ENCODE assay signal across 19 mouse cellular contexts in the genomic region with DNA sequence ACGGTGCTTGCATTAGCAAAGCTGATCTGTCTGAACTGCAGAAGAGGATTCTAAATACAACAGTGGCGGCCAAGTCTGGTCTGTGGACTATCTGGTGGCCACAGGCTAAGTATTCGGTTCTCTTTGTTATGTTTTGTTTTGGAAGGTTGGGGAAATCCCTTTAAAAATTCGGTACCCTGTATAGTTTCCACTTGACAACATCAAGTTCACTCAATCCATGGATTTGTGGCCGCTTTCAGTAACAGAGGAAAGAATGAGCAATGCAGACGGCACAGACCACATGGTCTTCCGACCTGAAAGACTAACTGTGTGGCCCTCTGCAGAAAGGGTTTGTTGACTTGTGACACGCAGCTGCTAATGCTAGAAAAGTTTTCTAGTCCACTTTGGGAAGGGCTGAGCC. TPM values are rescaled to one million over a fixed set of nuclear protein-coding genes. Genes with fewer than 3 reads are reported as not detected.
DNase-seq lines count a peak whose midpoint lies in the region; ATAC-seq and TF ChIP-seq lines count a peak whose summit lies in the region.
"Had no signal": no experiment of that assay in that cellular context is flagged by ENCODE, and none has a peak within 500 bp of the region (broad histone marks: within the 10 kb centered on the region; RNA-seq: fewer than 3 reads in every experiment).

No protein-coding gene starts in this region.

- peak overlapping the region; percentile 3; the same call in 1 of the 2 replicates for H3K27ac ChIP-seq in forebrain, embryonic 13.5 days
- no peak overlapping the region for H3K27ac ChIP-seq in forebrain, embryonic 10.5 days
- H3K27ac ChIP-seq in intestine, embryonic 16.5 days (ENCODE audit: low read length) = no peak overlapping the region
- no peak overlapping the region for H3K27ac ChIP-seq in intestine, embryonic 15.5 days
- H3K27ac ChIP-seq in stomach, postnatal 0 days (replicated peaks) = peak overlapping the region; percentile 67
- H3K27ac ChIP-seq: heart, adult 2 months; hindbrain, embryonic 15.5 days had no signal

- TF ChIP-seq CTCF in stomach, postnatal 0 days (IDR thresholded peaks at IDR 0.05; ENCODE audit: low read depth) = no peak

- 63% methylated on average over 8 of the region's 8 CpGs for WGBS in forebrain, embryonic 13.5 days
- WGBS in forebrain, embryonic 10.5 days = 85% methylated on average over 8 of the region's 8 CpGs
- WGBS in intestine, embryonic 16.5 days = 78% methylated on average over 8 of the region's 8 CpGs
- WGBS in intestine, embryonic 15.5 days = 81% methylated on average over 8 of the region's 8 CpGs
- WGBS in stomach, postnatal 0 days = 61% methylated on average over 8 of the region's 8 CpGs

- H3K9ac ChIP-seq in forebrain, embryonic 13.5 days = no peak overlapping the region
- 0 out of 2 replicates have a peak overlapping the region, but pooled peaks have one; percentile 5 for H3K9ac ChIP-seq in intestine, embryonic 16.5 days (ENCODE audit: low read depth, low read length)
- H3K9ac ChIP-seq in intestine, embryonic 15.5 days = no peak overlapping the region
- no peak overlapping the region for H3K9ac ChIP-seq in stomach, postnatal 0 days (ENCODE audit: low read length)
- H3K9ac ChIP-seq: forebrain, embryonic 15.5 days; hindbrain, embryonic 15.5 days had no signal

- H3K4me1 ChIP-seq in forebrain, embryonic 13.5 days = peaks cover 28% of the 10 kb centered on the region
- H3K4me1 ChIP-seq in forebrain, embryonic 10.5 days = peaks cover 29% of the 10 kb centered on the region
- peaks cover 44% of the 10 kb centered on the region for H3K4me1 ChIP-seq in intestine, embryonic 16.5 days (ENCODE audit: control insufficient read depth, insufficient read depth, low read length)
- peaks cover 22% of the 10 kb centered on the region for H3K4me1 ChIP-seq in intestine, embryonic 15.5 days (replicated peaks)
- H3K4me1 ChIP-seq in stomach, postnatal 0 days (replicated peaks; ENCODE audit: control insufficient read depth, insufficient read depth) = no peaks in the 10 kb centered on the region

- no peak for DNase-seq in forebrain, embryonic 10.5 days (ENCODE audit: extremely low spot score, low spot score)
- DNase-seq in induced T-regulatory cell, adult 2 months (ENCODE audit: low read depth) = peak; percentile 49
- no peak for DNase-seq in stomach, postnatal 0 days (ENCODE audit: low spot score)
- no peak for DNase-seq in spleen, adult 18-20 months
- DNase-seq in layer of hippocampus, postnatal 25 days (ENCODE audit: extremely low spot score in 1 of 2, low spot score in 1 of 2) = no peak
- DNase-seq: adrenal gland, adult 8-10 months; adrenal gland, postnatal 36 days; B cell, adult 2 months; cerebellum, adult 2 months; cerebellum, postnatal 10 days; heart, adult 2 months had no signal

- H3K27me3 ChIP-seq in forebrain, embryonic 13.5 days = no peaks in the 10 kb centered on the region
- H3K27me3 ChIP-seq in forebrain, embryonic 10.5 days (ENCODE audit: poor library complexity, severe bottlenecking) = no peaks in the 10 kb centered on the region
- H3K27me3 ChIP-seq in intestine, embryonic 16.5 days (replicated peaks; ENCODE audit: control insufficient read depth, insufficient read depth, low read length) = no peaks in the 10 kb centered on the region
- H3K27me3 ChIP-seq in intestine, embryonic 15.5 days (replicated peaks) = no peaks in the 10 kb centered on the region
- H3K27me3 ChIP-seq in stomach, postnatal 0 days (ENCODE audit: control insufficient read depth, insufficient read depth, low read length) = no peaks in the 10 kb centered on the region
- H3K27me3 ChIP-seq: forebrain, embryonic 15.5 days; hindbrain, embryonic 15.5 days had no signal

- TF ChIP-seq EP300 in stomach, postnatal 0 days (optimal IDR thresholded peaks at IDR 0.05) = no peak

- H3K9me3 ChIP-seq in forebrain, embryonic 13.5 days (replicated peaks) = no peaks in the 10 kb centered on the region
- H3K9me3 ChIP-seq in forebrain, embryonic 10.5 days = no peaks in the 10 kb centered on the region
- H3K9me3 ChIP-seq in intestine, embryonic 16.5 days (ENCODE audit: control insufficient read depth, low read length) = no peaks in the 10 kb centered on the region
- H3K9me3 ChIP-seq in intestine, embryonic 15.5 days = no peaks in the 10 kb centered on the region
- no peaks in the 10 kb centered on the region for H3K9me3 ChIP-seq in stomach, postnatal 0 days (ENCODE audit: control insufficient read depth, low read length)
- H3K9me3 ChIP-seq: embryonic facial prominence, embryonic 10.5 days; forebrain, embryonic 15.5 days; G1E; hindbrain, embryonic 15.5 days had no signal

- no peak for ATAC-seq in forebrain, embryonic 13.5 days
- ATAC-seq in intestine, embryonic 16.5 days = no peak
- ATAC-seq in intestine, embryonic 15.5 days = no peak
- no peak for ATAC-seq in stomach, postnatal 0 days (ENCODE audit: low FRiP score, low TSS enrichment)
- ATAC-seq: forebrain, embryonic 15.5 days had no signal

- no peak overlapping the region for H3K4me3 ChIP-seq in forebrain, embryonic 13.5 days
- no peak overlapping the region for H3K4me3 ChIP-seq in forebrain, embryonic 10.5 days
- H3K4me3 ChIP-seq in intestine, embryonic 16.5 days (ENCODE audit: low read length) = no peak overlapping the region
- no peak overlapping the region for H3K4me3 ChIP-seq in intestine, embryonic 15.5 days (replicated peaks)
- H3K4me3 ChIP-seq in stomach, postnatal 0 days (ENCODE audit: low read depth, low read length) = no peak overlapping the region
- H3K4me3 ChIP-seq: embryonic facial prominence, embryonic 10.5 days; forebrain, embryonic 15.5 days; heart, adult 2 months; hindbrain, embryonic 15.5 days had no signal

- no peak overlapping the region for H3K4me2 ChIP-seq in forebrain, embryonic 13.5 days
- no peak overlapping the region for H3K4me2 ChIP-seq in intestine, embryonic 16.5 days (ENCODE audit: low read depth, low read length)
- no peak overlapping the region for H3K4me2 ChIP-seq in intestine, embryonic 15.5 days (replicated peaks)
- no peak overlapping the region for H3K4me2 ChIP-seq in stomach, postnatal 0 days (replicated peaks; ENCODE audit: low read depth)
- H3K4me2 ChIP-seq: forebrain, embryonic 15.5 days; heart, embryonic 11.5 days; hindbrain, embryonic 15.5 days had no signal

- H3K36me3 ChIP-seq in forebrain, embryonic 13.5 days (ENCODE audit: poor library complexity, severe bottlenecking) = peaks cover 30% of the 10 kb centered on the region
- H3K36me3 ChIP-seq in forebrain, embryonic 10.5 days (replicated peaks) = peaks cover 50% of the 10 kb centered on the region
- peaks cover 4% of the 10 kb centered on the region for H3K36me3 ChIP-seq in intestine, embryonic 16.5 days (ENCODE audit: control insufficient read depth, insufficient read depth, low read length)
- H3K36me3 ChIP-seq in intestine, embryonic 15.5 days = no peaks in the 10 kb centered on the region
- H3K36me3 ChIP-seq in stomach, postnatal 0 days (ENCODE audit: control insufficient read depth, insufficient read depth, low read length) = no peaks in the 10 kb centered on the region
- H3K36me3 ChIP-seq: hindbrain, embryonic 15.5 days had no signal

RNA-seq across cellular contexts. Expression of gene Ezr, which starts 23.7 kb away (rescaled TPM):
- polyA plus RNA-seq in forebrain, embryonic 13.5 days (2015; fragmentation: Nextera tagmentation; extraction: Ambion mirVana) = 113 and 117 TPM in 2 replicates
- polyA plus RNA-seq in forebrain, embryonic 10.5 days (2016; fragmentation: Nextera tagmentation; extraction: Ambion mirVana) = 103 and 116 TPM in 2 replicates
- 281 and 319 TPM in 2 replicates for polyA plus RNA-seq in intestine, embryonic 16.5 days (2015; fragmentation: Nextera tagmentation; extraction: Ambion mirVana)
- polyA plus RNA-seq in intestine, embryonic 15.5 days (2015; fragmentation: Nextera tagmentation; extraction: Ambion mirVana) = 232 and 235 TPM in 2 replicates
- polyA plus RNA-seq in stomach, postnatal 0 days (2015; fragmentation: Nextera tagmentation; extraction: Ambion mirVana) = 289 and 299 TPM in 2 replicates
- total RNA-seq in layer of hippocampus, postnatal 25 days (2021) = 10 to 100 TPM; 48.4 to 48.7 TPM

Comparison
In these comparisons a context has a peak if more than half of its experiments do, and no peak if none do; other contexts are left out.
1. H3K27ac ChIP-seq: peak in forebrain, embryonic 13.5 days (single experiment) and stomach, postnatal 0 days (single experiment); none in forebrain, embryonic 10.5 days (single experiment), intestine, embryonic 16.5 days (single experiment) and intestine, embryonic 15.5 days (single experiment).